Mouse (Mus musculus) neutrophil, adult 59 days (primary cell): ENCODE data around the gene Olfr729. TPM values are rescaled to one million over a fixed set of nuclear protein-coding genes. Genes with fewer than 3 reads are reported as not detected.

ENCODE experiments used
- total RNA-seq, 2 experiments: library from RNA; stranded (reverse); gene quantifications; 1 replicate in 1 of 2; 2 replicates in 1 of 2; pipeline ENCODE4 v1.2.4; 2023

The Olfr729 gene
- not detected for total RNA-seq

GRCm38 (mm10) chr14:50152810-50153209 lies at the start of gene Olfr729:
Olfr729 (minus strand) TSS chr14:50152910.

GRCm38 (mm10) chr14:50188098-50188497 lies 35.4 kb upstream of the Olfr729 start, which contains the start of gene Olfr730:
Olfr730 (minus strand) TSS chr14:50188198.

GRCm38 (mm10) chr14:50142580-50142979 lies 10.1 kb downstream of the Olfr729 start, which contains the start of gene Olfr728:
Olfr728 (minus strand) TSS chr14:50142680.

GRCm38 (mm10) chr14:50122886-50123285 lies 29.8 kb downstream of the Olfr729 start, which contains the start of gene Olfr727:
Olfr727 (plus strand) TSS chr14:50123186.

Other genes starting within 250 kb of the Olfr729 start
- not detected for gene Olfr723, start 221.1 kb downstream of the Olfr729 start, total RNA-seq
- not detected for gene Olfr724, start 189.6 kb downstream of the Olfr729 start, total RNA-seq
- not detected for gene Olfr725, start 112.5 kb downstream of the Olfr729 start, total RNA-seq
- gene Olfr726, start 62.0 kb downstream of the Olfr729 start, total RNA-seq = not detected
- gene Olfr727, start 29.7 kb downstream of the Olfr729 start, total RNA-seq = not detected
- gene Olfr728, start 10.2 kb downstream of the Olfr729 start, total RNA-seq = not detected
- not detected for gene Olfr730, start 35.3 kb upstream of the Olfr729 start, total RNA-seq
- not detected for gene Olfr731, start 89.0 kb upstream of the Olfr729 start, total RNA-seq
- not detected for gene Olfr732, start 131.3 kb upstream of the Olfr729 start, total RNA-seq
- not detected for gene Olfr733, start 148.6 kb upstream of the Olfr729 start, total RNA-seq
- gene Olfr734, start 173.9 kb upstream of the Olfr729 start, total RNA-seq = not detected
- not detected for gene Olfr735, start 196.0 kb upstream of the Olfr729 start, total RNA-seq
- gene Tlr11, start 205.0 kb upstream of the Olfr729 start, total RNA-seq = under 1 TPM in 1 of 2 experiments, not detected in 1; 0.29 TPM
- not detected for gene Olfr736, start 228.3 kb upstream of the Olfr729 start, total RNA-seq